Mouse (Mus musculus): ENCODE measurements around the gene Gad1.
"Not testable (repeated sequence)": the region's sequence is repeated elsewhere in the genome, so short reads cannot be mapped to it uniquely, and the experiment has no call there.

Gad1 gene

GRCm38 (mm10) chr2:70552772-70553171, at the start of gene Gad1:
Gad1 (plus strand) TSS chr2:70553072.
- no peak for DNase-seq (ENCODE audit: low read depth, low spot score)

- no peak for DNase-seq (ENCODE audit: low read depth, low spot score)
Measured at GRCm38 (mm10) chr2:70503436-70503835, 49.4 kb upstream of the Gad1 start.

GRCm38 (mm10) chr2:70505229-70505628, 47.6 kb upstream of the Gad1 start:
- DNase-seq (ENCODE audit: low read depth, low spot score), result no peak

DNA sequence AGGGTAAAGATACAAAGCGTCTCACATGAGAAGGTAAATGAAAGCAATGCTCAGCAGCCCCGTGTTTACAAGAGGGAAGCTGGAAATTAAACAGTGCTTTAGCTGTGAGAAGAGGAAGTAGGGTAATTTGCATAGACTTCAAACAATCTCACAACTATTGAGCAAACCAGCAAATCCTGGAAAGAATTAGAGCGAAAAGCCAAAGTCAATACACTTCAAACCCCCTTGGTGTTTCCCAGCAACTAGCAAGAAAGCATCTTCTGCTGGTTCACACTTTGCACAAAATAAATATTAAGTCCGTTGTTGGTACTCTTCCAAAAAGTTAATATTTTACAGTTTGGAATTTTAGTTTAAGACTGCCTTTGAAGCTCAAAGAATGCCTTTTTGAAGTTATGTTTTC, 47.0 kb upstream of the Gad1 start:
- no peak for DNase-seq (ENCODE audit: low read depth, low spot score)

- no peak for DNase-seq (ENCODE audit: low read depth, low spot score)
Measured at GRCm38 (mm10) chr2:70506372-70506771, 46.5 kb upstream of the Gad1 start.

- no peak for DNase-seq (ENCODE audit: low read depth, low spot score)
Measured at GRCm38 (mm10) chr2:70508496-70508895, 44.4 kb upstream of the Gad1 start, which contains the start of gene Erich2. Erich2 (plus strand) TSS chr2:70508819.

DNA sequence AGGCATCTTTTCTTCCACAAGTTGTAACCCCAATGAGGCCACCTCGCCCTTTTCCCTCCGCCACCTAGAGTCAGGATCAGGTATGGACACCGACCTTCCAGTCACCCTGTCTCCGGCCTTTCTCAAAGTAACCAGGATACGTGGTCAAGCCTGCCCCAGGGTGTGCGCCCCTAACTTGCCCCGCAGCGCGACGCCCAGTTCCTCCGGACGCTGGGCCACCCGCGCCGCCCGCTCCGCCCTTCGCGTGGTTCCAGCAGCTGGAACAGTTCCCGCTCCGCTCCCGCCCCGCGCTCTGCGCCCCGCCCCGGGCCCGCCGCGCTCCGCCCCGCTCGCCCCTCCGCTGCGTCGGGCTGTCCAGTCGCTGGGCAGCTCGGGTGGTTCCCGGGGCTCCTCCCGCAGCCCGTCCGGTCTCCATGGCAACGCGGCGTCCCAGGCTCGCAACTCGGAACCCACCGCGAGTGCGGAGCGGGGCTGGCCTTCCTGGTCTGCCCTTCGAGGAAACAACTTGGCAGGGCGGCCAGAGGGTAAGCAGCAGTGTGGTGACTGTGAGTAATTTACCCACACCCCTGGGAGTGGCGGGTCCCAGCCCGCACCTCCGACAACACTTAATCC, 43.7 kb upstream of the Gad1 start:
- peak; percentile 7 for DNase-seq (ENCODE audit: low read depth, low spot score)

- not testable (repeated sequence) for DNase-seq (ENCODE audit: low read depth, low spot score)
Measured at GRCm38 (mm10) chr2:70538283-70538682, 14.6 kb upstream of the Gad1 start.

GRCm38 (mm10) chr2:70550671-70551070, 2.2 kb upstream of the Gad1 start:
- DNase-seq (ENCODE audit: low read depth, low spot score), result no peak

DNA sequence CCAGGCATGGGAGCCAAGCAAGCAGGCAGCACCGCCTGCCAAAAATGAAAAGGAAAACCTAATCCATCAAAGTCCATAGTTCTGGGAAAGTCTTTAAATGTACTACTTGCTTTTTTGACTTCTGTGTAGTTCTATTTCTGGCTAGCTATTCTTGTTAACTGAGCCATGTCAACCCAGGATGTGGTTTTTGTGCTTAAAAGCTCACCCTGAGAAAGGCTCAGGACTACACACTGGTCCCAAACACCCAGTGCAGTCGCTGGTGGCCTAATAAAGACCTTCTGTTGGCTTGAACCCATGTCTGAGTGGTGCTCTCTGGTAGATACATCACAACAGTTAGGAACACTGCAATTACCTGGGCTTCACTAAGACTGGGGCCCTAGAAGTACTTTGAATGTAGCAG, 1.4 kb upstream of the Gad1 start:
- DNase-seq (ENCODE audit: low read depth, low spot score), result no peak

DNA sequence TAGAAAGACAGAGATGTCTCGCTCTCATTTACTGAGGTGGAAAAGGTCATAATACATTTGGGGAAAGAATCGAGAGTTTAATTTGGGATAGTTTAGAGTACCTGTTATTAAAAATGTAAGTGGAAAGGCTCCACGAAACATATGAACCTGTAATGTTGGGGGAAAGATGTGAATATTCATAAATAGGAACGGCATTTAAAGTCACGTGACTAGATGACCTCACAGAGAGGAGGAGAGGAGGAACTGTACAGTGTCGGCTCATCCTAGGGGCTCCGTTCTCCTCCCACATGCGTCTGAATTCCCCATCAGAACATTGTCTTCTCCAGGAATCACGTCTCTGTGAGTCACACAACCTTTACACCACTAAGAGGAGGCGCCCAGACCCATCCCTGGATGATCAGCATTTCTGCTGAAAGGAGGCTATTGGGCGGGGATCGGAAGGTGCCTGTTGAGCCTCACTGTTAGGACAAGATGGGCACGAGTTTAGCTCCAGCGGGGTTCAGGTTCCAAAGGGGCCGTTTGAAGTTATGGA, 739 bp upstream of the Gad1 start:
- no peak for DNase-seq (ENCODE audit: low read depth, low spot score)

- DNase-seq (ENCODE audit: low read depth, low spot score), result no peak
Measured at GRCm38 (mm10) chr2:70553826-70554225, 954 bp downstream of the Gad1 start.

DNA sequence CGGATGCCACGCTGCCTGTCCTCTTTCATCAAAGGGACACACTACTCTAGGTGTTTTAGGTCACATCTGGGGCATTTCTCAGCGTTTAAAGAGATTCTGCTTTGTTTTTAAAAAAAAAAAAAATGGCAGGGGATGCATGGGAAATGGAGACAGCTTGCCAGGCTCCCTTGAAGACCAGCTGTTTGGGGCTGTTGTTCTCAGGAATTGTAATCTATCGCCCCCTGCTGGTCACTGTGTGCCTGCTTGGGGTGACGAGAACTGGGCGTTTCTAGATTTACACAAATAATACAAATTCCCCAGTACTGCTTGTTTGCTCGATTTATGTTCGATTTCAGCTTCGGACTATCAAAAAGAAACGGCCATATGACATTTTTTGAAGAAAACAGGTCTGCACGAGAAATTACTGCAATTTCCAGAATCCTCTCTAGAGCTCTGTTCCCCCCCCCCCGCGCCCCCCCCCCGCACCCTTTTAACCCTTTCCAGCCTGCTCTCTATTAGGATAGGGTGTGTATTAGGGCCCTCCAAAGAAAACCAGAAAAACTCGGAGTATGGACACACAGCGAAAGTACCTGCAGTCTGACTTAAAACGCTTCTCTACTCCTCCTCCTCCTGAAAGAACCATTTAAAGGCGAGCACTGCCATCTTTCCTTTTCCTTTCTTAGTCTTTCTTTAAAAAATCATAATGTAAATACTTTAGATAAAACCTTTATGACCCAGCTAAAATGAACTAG, 5.4 kb downstream of the Gad1 start:
- peak; percentile 34 for DNase-seq (ENCODE audit: low read depth, low spot score)

DNA sequence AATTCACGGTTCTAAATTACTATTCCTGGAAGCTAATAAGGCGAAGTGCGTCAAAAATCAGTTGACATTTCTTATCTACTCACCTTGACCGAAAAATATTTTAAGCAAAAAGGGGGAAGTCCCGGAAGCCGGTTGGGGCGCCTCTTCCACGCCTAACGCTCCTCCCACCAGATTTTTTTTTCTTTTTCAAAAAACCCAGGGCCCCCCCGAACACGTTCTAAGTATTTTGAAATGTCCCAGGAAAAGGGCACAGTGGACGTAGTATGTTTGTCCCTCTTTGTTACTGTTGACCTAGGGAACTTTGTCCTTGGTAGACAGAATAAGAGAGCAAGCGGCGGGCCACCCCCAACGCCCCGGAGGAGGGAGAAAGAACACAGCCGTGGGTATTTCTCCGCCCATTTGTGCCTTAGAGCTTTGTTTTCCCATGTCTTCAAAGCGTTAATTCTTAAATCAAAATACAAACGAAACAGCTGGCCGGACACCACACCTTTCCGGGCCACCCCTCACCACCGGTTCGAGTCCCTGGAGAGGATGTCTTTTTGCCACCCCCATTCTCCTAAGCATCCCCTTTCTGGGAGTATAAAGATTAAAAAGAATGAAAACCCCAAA, 6.1 kb downstream of the Gad1 start:
- DNase-seq (ENCODE audit: low read depth, low spot score), result no peak

- peak; percentile 18 for DNase-seq (ENCODE audit: low read depth, low spot score)
Measured at GRCm38 (mm10) chr2:70559520-70559919, 6.6 kb downstream of the Gad1 start.

GRCm38 (mm10) chr2:70561077-70561795, 8.4 kb downstream of the Gad1 start:
- no peak for DNase-seq (ENCODE audit: low read depth, low spot score)

GRCm38 (mm10) chr2:70562011-70562491, 9.2 kb downstream of the Gad1 start:
- no peak for DNase-seq (ENCODE audit: low read depth, low spot score)

DNA sequence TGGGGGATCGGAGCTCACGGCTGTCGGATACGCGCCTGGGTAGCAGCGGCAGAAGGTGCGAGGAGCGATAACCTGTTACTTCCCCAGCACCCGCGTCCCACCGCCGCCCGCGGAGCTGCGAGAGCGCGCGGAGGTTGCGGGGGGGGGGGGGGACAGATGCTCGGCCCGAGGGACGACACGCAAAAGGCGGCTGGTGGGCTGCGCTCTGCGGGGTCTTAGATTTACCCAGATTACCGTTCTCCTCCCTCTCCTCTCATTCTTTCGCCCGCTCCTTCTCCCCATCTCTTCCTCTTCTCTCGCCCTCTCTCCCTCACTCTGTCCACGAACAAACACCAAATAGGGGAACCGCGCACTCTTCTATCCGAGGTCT, 9.7 kb downstream of the Gad1 start:
- DNase-seq (ENCODE audit: low read depth, low spot score), result no peak

- no peak for DNase-seq (ENCODE audit: low read depth, low spot score)
Measured at GRCm38 (mm10) chr2:70562981-70563671, 10.3 kb downstream of the Gad1 start.

GRCm38 (mm10) chr2:70563721-70564645, 11.1 kb downstream of the Gad1 start:
- no peak for DNase-seq (ENCODE audit: low read depth, low spot score)
